Mouse (Mus musculus) spleen, postnatal 10 days (tissue): Measurements from ENCODE around the gene Ptprg.
A peak's percentile ranks its signal among the peaks of the same experiment; 100 is the strongest.
"Not testable (repeated sequence)": the region's sequence is repeated elsewhere in the genome, so short reads cannot be mapped to it uniquely, and the experiment has no call there.

ENCODE experiments used
- DNase-seq, 2 experiments: peaks; one replicate each; pipeline ENCODE4 v3.0.0; 2021 to 2022; ENCODE audit warnings: low spot score in 2 of 2

Gene Ptprg

GRCm38 (mm10) chr14:12199956-12200950, 646.9 kb downstream of the Ptprg start:
- DNase-seq, result no peak

- no peak for DNase-seq
Measured at GRCm38 (mm10) chr14:12202214-12202613, 648.9 kb downstream of the Ptprg start.

- no peak for DNase-seq
Measured at GRCm38 (mm10) chr14:12203081-12203480, 649.7 kb downstream of the Ptprg start.

GRCm38 (mm10) chr14:12206138-12206537, 652.8 kb downstream of the Ptprg start:
- DNase-seq, result no peak

GRCm38 (mm10) chr14:12208554-12208953, 655.2 kb downstream of the Ptprg start:
- peak in 1 of 2 experiments; percentile 24 for DNase-seq

GRCm38 (mm10) chr14:12218544-12219150, 665.3 kb downstream of the Ptprg start:
- DNase-seq, result no peak

- no peak for DNase-seq
Measured at GRCm38 (mm10) chr14:12219877-12220276, 666.5 kb downstream of the Ptprg start.

- DNase-seq, result no peak
Measured at GRCm38 (mm10) chr14:12220540-12220939, 667.2 kb downstream of the Ptprg start.

- DNase-seq, result no peak
Measured at GRCm38 (mm10) chr14:12221571-12221970, 668.2 kb downstream of the Ptprg start.

GRCm38 (mm10) chr14:12243726-12244125, 690.4 kb downstream of the Ptprg start:
- no peak for DNase-seq

- no peak for DNase-seq
Measured at GRCm38 (mm10) chr14:12276031-12276430, 722.7 kb downstream of the Ptprg start.

- DNase-seq, result no peak
Measured at GRCm38 (mm10) chr14:12283641-12284040, 730.3 kb downstream of the Ptprg start, which contains the start of gene Gm49355. TSS of gene Gm49355 (plus strand) at chr14:12283976.

- peak; percentile 61 to 86 for DNase-seq
Measured at GRCm38 (mm10) chr14:12284141-12284912, 731.0 kb downstream of the Ptprg start, which contains the start of gene 3830406C13Rik. TSS of gene 3830406C13Rik (plus strand) at chr14:12284173.

GRCm38 (mm10) chr14:12289747-12290146, 736.4 kb downstream of the Ptprg start:
- DNase-seq, result not testable (repeated sequence)
